Mouse (Mus musculus) liver, postnatal 0 days (tissue): ENCODE measurements around the gene Rras. TPM values are rescaled to one million over a fixed set of nuclear protein-coding genes. Genes with fewer than 3 reads are reported as not detected.

Source experiments
- ATAC-seq: fragments of 200-750 bp; cut with Nextera tagmentation; 2 replicates; pipeline ENCODE4 v1.8.0; 2017; ENCODE audit warnings: mild to moderate bottlenecking, moderate library complexity
- DNase-seq: peaks from one replicate; pipeline ENCODE4 v3.0.0-alpha.2; 2016
- H3K27ac ChIP-seq: fragments of 300-500 bp; sonication (generic); 2 replicates; pipeline ENCODE4 v1.5.1; 2014; ENCODE audit warnings: antibody characterized with exemption, moderate library complexity, mild to moderate bottlenecking, low read depth
- H3K27me3 ChIP-seq: fragments of 300-500 bp; sonication (generic); 2 replicates; pipeline ENCODE4 v1.6.1; 2014; ENCODE audit warnings: low read length, control low read depth, mixed read lengths; ENCODE audit not compliant: insufficient read depth
- H3K36me3 ChIP-seq: fragments of 300-500 bp; sonication (generic); replicated peaks from 2 replicates; pipeline ENCODE4 v1.6.1; 2014; ENCODE audit warnings: mild to moderate bottlenecking, control low read depth, low read length, moderate library complexity, mixed read lengths; ENCODE audit not compliant: insufficient read depth
- H3K4me1 ChIP-seq: fragments of 300-500 bp; sonication (generic); 2 replicates; pipeline ENCODE4 v1.6.1; 2014; ENCODE audit warnings: antibody characterized with exemption, mild to moderate bottlenecking, control low read depth; ENCODE audit not compliant: insufficient read depth
- H3K4me2 ChIP-seq: fragments of 300-500 bp; sonication (generic); 2 replicates; pipeline ENCODE4 v1.6.1; 2014; ENCODE audit warnings: low read depth, mild to moderate bottlenecking, low read length, moderate library complexity, mixed read lengths
- H3K4me3 ChIP-seq: fragments of 300-500 bp; sonication (generic); 2 replicates; pipeline ENCODE4 v1.5.1; 2014; ENCODE audit warnings: low read depth, low read length
- H3K9ac ChIP-seq: fragments of 300-500 bp; sonication (generic); replicated peaks from 2 replicates; pipeline ENCODE4 v1.6.1; 2014; ENCODE audit warnings: mild to moderate bottlenecking, moderate library complexity
- H3K9me3 ChIP-seq: fragments of 300-500 bp; sonication (generic); 2 replicates; pipeline ENCODE4 v1.6.1; 2016; ENCODE audit warnings: mild to moderate bottlenecking, control low read depth, low read length, mixed read lengths
- CTCF ChIP-seq: sonication (generic); IDR thresholded peaks from 2 replicates; pipeline ENCODE4 v1.5.1; 2016; ENCODE audit warnings: antibody characterized with exemption, low read depth
- EP300 ChIP-seq: IDR thresholded peaks from 2 replicates; pipeline ENCODE4 v1.6.1; 2016; ENCODE audit warnings: antibody characterized with exemption, low read depth, mild to moderate bottlenecking
- WGBS: fragments of 180-500 bp; shearing (Covaris S2); extraction: QIAGEN DNeasy Blood & Tissue Kit; methylation state at CpG from one replicate; pipeline ENCODE4 v1.1.7; 2014; ENCODE audit not compliant: insufficient replicate concordance; 5-methylcytosine and 5-hydroxymethylcytosine counted together
- polyA plus RNA-seq: library from polyadenylated mRNA; unstranded; fragments of >200 nt; fragmentation: Nextera tagmentation; extraction: Ambion mirVana; gene quantifications from 2 replicates; pipeline ENCODE4 v1.2.1, GENCODE M21; 2015

The Rras gene
- polyA plus RNA-seq, 1 experiment from 2014 or later: 25.4 TPM

- TF ChIP-seq CTCF (no peak), EP300 (no peak)
- Histone ChIP-seq H3K9me3 (no peaks in the 10 kb centered on the region), H3K9ac (no peak overlapping the region), H3K27me3 (peaks cover 3% of the 10 kb centered on the region; the same call in 1 of the 2 replicates), H3K36me3 (peaks cover 16% of the 10 kb centered on the region), H3K4me2 (peak overlapping the region; percentile 69; the same call in 1 of the 2 replicates), H3K4me1 (peaks cover 15% of the 10 kb centered on the region), H3K27ac (peak overlapping the region; percentile 11; the same call in 1 of the 2 replicates), H3K4me3 (no peak overlapping the region)
- ATAC-seq (no peak), DNase-seq (no peak)
- WGBS: 40% methylated on average over 6 of the region's 6 CpGs
These were observed 42.7 kb upstream of the Rras start for GRCm38 (mm10) chr7:44975117-44975419.

- ATAC-seq (no peak), DNase-seq (no peak)
- H3K4me3 ChIP-seq: no peak overlapping the region
- H3K27ac ChIP-seq: no peak overlapping the region
- H3K27me3 ChIP-seq: no peaks in the 10 kb centered on the region
- no peak overlapping the region for H3K9ac ChIP-seq
- H3K36me3 ChIP-seq: peaks cover 37% of the 10 kb centered on the region
- H3K4me1 ChIP-seq: peaks cover 8% of the 10 kb centered on the region
- no peaks in the 10 kb centered on the region for H3K9me3 ChIP-seq
- no peak for TF ChIP-seq EP300
- TF ChIP-seq CTCF: peak; percentile 16; the same call in 1 of the 2 replicates
- H3K4me2 ChIP-seq: no peak overlapping the region
- WGBS: 83% methylated on average over 3 of the region's 3 CpGs
These were observed 39.5 kb upstream of the Rras start for GRCm38 (mm10) chr7:44978300-44978699.

GRCm38 (mm10) chr7:44981539-44981938 is 36.2 kb upstream of the Rras start:
- Histone ChIP-seq H3K4me1 (peaks cover 3% of the 10 kb centered on the region), H3K9me3 (no peaks in the 10 kb centered on the region), H3K4me3 (no peak overlapping the region), H3K27me3 (no peaks in the 10 kb centered on the region), H3K36me3 (peaks cover 36% of the 10 kb centered on the region), H3K9ac (no peak overlapping the region), H3K27ac (no peak overlapping the region), H3K4me2 (no peak overlapping the region)
- ATAC-seq: no peak
- no peak for TF ChIP-seq EP300
- no peak for TF ChIP-seq CTCF
- WGBS: 91% methylated on average over 8 of the region's 8 CpGs
- DNase-seq: no peak

GRCm38 (mm10) chr7:44983085-44983484 is 34.7 kb upstream of the Rras start:
- Histone ChIP-seq H3K4me2 (no peak overlapping the region), H3K9ac (no peak overlapping the region), H3K4me3 (no peak overlapping the region), H3K27me3 (no peaks in the 10 kb centered on the region), H3K9me3 (no peaks in the 10 kb centered on the region), H3K36me3 (peaks cover 30% of the 10 kb centered on the region), H3K4me1 (peaks cover 11% of the 10 kb centered on the region), H3K27ac (0 out of 2 replicates have a peak overlapping the region, but pooled peaks have one; percentile 11)
- 23% methylated on average over 6 of the region's 6 CpGs for WGBS
- ATAC-seq: no peak
- no peak for TF ChIP-seq EP300
- TF ChIP-seq CTCF: peak; percentile 98
- peak; percentile 91 for DNase-seq

- Histone ChIP-seq H3K27ac (no peak overlapping the region; the same call in 1 of the 2 replicates), H3K36me3 (peaks cover 29% of the 10 kb centered on the region), H3K27me3 (no peaks in the 10 kb centered on the region), H3K4me1 (peaks cover 19% of the 10 kb centered on the region), H3K9me3 (no peaks in the 10 kb centered on the region), H3K4me2 (0 out of 2 replicates have a peak overlapping the region, but pooled peaks have one; percentile 97), H3K9ac (no peak overlapping the region), H3K4me3 (no peak overlapping the region)
- ATAC-seq: no peak
- TF ChIP-seq EP300: no peak
- no peak; the same call in 1 of the 2 replicates for TF ChIP-seq CTCF
- WGBS: 75% methylated on average over 7 of the region's 7 CpGs
- no peak for DNase-seq
These were observed 33.6 kb upstream of the Rras start for GRCm38 (mm10) chr7:44983944-44984832.

GRCm38 (mm10) chr7:44984833-44985164 is 33.0 kb upstream of the Rras start:
- H3K36me3 ChIP-seq: peaks cover 24% of the 10 kb centered on the region
- DNase-seq (no peak), ATAC-seq (no peak)
- peak overlapping the region; percentile 97 for H3K4me2 ChIP-seq
- H3K27me3 ChIP-seq: no peaks in the 10 kb centered on the region
- H3K27ac ChIP-seq: no peak overlapping the region; the same call in 1 of the 2 replicates
- peaks cover 20% of the 10 kb centered on the region for H3K4me1 ChIP-seq
- no peaks in the 10 kb centered on the region for H3K9me3 ChIP-seq
- TF ChIP-seq CTCF (no peak), EP300 (no peak)
- WGBS: 52% methylated on average over 3 of the region's 3 CpGs
- no peak overlapping the region for H3K9ac ChIP-seq
- no peak overlapping the region for H3K4me3 ChIP-seq
